Mouse (Mus musculus) embryonic facial prominence, embryonic 10.5 days (tissue): ENCODE results near the gene Henmt1. TPM values are rescaled to one million over a fixed set of nuclear protein-coding genes. Genes with fewer than 3 reads are reported as not detected.

ENCODE experiments used
- DNase-seq: peaks from one replicate; pipeline ENCODE4 v3.0.0-alpha.2; 2017; ENCODE audit warnings: low spot score
- H3K27ac ChIP-seq: fragments of 300-500 bp; sonication (generic); replicated peaks from 2 replicates; pipeline ENCODE4 v1.5.1; 2016; ENCODE audit warnings: mild to moderate bottlenecking
- H3K27me3 ChIP-seq: fragments of 300-500 bp; sonication (generic); replicated peaks from 2 replicates; pipeline ENCODE4 v1.6.1; 2016; ENCODE audit warnings: low read depth, mild to moderate bottlenecking; ENCODE audit not compliant: poor library complexity, severe bottlenecking
- H3K36me3 ChIP-seq: fragments of 300-500 bp; sonication (generic); replicated peaks from 2 replicates; pipeline ENCODE4 v1.6.1; 2016; ENCODE audit warnings: mild to moderate bottlenecking, moderate library complexity
- H3K4me1 ChIP-seq: fragments of 300-500 bp; sonication (generic); 2 replicates; pipeline ENCODE4 v1.6.1; 2016
- H3K4me3 ChIP-seq: fragments of 300-500 bp; sonication (generic); 2 replicates; pipeline ENCODE4 v1.5.1; 2016; ENCODE audit warnings: mild to moderate bottlenecking, moderate library complexity
- H3K9me3 ChIP-seq: fragments of 300-500 bp; sonication (generic); 2 replicates; pipeline ENCODE4 v1.6.1; 2016; ENCODE audit warnings: mild to moderate bottlenecking
- WGBS: fragments of 180-500 bp; shearing (Covaris S2); methylation state at CpG from one replicate; pipeline ENCODE4 v1.1.7; 2016; 5-methylcytosine and 5-hydroxymethylcytosine counted together
- polyA plus RNA-seq: library from polyadenylated mRNA; unstranded; fragments of >200 nt; fragmentation: Nextera tagmentation; extraction: Ambion mirVana; gene quantifications from 2 replicates; pipeline ENCODE4 v1.2.1, GENCODE M21; 2016

Henmt1 gene
- polyA plus RNA-seq, 1 experiment from 2014 or later: 0.45 TPM

DNA sequence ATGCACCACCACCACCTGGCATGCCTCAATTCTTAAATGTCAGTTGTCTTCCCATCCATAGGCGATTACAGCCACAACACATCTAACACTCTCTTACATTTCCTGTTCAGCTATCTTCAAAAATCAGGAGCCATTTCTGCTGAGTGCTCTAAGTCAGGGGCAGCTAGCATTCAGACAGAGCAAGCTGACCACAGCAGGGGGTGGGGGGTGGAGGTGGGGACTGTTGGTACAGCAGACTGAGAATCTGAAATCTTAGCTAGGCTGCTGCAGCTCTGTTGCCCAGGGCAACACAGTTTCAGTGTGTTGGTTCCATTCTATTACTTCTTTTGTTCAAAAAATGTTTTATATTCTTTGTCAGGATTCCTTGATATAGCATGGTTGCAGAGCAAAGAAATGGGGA lies 46.9 kb downstream of the Henmt1 start:
- no peak overlapping the region for H3K4me3 ChIP-seq
- H3K27ac ChIP-seq: no peak overlapping the region
- no peak for DNase-seq
- H3K9me3 ChIP-seq: no peaks in the 10 kb centered on the region
- no peaks in the 10 kb centered on the region for H3K4me1 ChIP-seq
- peaks cover 15% of the 10 kb centered on the region for H3K36me3 ChIP-seq
- 80% methylated on average over 1 of the region's 1 CpGs for WGBS
- no peaks in the 10 kb centered on the region for H3K27me3 ChIP-seq

DNA sequence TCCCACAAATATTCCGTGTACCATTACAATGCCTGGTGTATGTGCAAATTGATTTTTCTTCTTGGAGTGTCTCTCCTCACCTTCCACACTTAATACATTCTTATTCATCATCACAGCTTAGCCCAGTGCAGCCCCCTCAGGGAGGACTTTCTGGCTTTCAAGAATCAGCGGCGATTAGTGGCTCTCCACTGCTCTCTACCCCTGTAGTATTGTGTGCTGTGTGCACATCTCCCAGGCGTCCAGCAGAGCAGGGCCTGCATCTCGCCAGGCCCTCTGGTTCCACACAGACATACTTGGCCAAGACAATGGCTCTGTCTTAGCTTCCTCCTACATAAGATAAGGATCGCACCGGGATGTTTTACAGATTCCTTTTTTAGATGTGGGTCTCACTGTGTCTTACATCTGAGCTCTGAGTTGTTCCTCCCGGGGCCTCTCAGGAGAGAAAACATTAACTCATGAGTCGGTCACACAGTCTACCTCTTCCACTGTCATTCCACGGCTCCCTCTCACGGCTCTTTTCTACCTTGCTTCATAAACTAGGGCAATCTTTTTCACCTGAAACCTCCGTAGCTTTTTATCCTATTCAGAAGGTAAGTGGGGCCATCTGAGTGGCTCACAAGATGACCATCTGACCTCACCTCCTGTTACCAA lies 47.5 kb downstream of the Henmt1 start:
- Histone ChIP-seq H3K9me3 (no peaks in the 10 kb centered on the region), H3K4me1 (no peaks in the 10 kb centered on the region), H3K27ac (no peak overlapping the region), H3K4me3 (no peak overlapping the region), H3K36me3 (peaks cover 20% of the 10 kb centered on the region), H3K27me3 (no peaks in the 10 kb centered on the region)
- 86% methylated on average over 12 of the region's 12 CpGs for WGBS
- DNase-seq: no peak

DNA sequence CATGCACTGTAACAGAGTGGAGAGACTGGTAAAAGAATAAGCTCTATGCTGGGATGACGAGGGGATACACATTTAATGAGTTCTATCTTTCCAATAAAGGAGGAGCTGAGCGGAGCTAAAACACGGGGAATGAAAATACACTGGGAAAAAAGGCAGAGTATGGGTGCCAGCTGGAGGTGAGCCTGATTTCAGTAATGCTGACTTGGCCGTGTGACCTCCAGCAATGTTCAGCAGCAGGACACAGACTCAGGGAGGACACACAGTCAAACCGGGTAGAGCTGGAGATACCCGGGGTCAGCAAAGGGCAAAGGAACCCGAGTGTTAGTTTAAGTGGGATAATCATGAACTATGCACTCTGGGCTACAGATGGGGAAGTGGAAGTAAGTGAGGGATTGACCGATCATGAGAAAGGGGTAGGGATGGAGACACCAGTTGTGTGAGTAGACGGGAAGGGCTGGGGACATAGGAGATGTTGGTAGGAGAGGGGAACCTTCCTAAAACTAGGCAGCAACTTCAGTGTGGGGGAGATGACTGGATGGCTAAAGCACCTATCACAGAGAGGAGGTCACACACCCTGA lies 50.4 kb downstream of the Henmt1 start:
- H3K9me3 ChIP-seq: no peaks in the 10 kb centered on the region
- no peak for DNase-seq
- H3K27me3 ChIP-seq: no peaks in the 10 kb centered on the region
- H3K36me3 ChIP-seq: peaks cover 23% of the 10 kb centered on the region
- 83% methylated on average over 9 of the region's 9 CpGs for WGBS
- H3K4me3 ChIP-seq: no peak overlapping the region
- H3K4me1 ChIP-seq: no peaks in the 10 kb centered on the region
- H3K27ac ChIP-seq: no peak overlapping the region

DNA sequence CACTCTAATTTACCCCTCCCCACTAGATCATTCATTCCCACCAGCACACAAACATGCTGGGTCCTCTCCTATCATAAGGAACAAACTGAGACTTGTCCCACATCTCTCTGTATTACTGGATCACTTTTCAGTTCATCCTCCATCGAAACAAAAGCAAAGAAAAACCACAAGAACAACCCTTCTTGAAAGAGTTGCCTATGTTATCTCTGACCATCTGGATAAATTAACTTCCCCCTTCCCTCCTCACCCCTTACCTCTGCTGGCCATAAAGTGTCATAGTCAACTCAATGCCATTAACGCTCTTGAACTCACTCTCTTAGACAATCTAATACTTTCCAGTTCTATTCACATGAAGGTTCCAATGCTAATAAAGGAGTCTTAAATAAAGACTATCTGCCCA lies 54.8 kb downstream of the Henmt1 start:
- Histone ChIP-seq H3K4me3 (no peak overlapping the region), H3K27me3 (no peaks in the 10 kb centered on the region), H3K9me3 (no peaks in the 10 kb centered on the region), H3K27ac (no peak overlapping the region), H3K4me1 (no peaks in the 10 kb centered on the region), H3K36me3 (peaks cover 18% of the 10 kb centered on the region)
- WGBS: 93% methylated on average over 2 of the region's 2 CpGs
- no peak for DNase-seq

DNA sequence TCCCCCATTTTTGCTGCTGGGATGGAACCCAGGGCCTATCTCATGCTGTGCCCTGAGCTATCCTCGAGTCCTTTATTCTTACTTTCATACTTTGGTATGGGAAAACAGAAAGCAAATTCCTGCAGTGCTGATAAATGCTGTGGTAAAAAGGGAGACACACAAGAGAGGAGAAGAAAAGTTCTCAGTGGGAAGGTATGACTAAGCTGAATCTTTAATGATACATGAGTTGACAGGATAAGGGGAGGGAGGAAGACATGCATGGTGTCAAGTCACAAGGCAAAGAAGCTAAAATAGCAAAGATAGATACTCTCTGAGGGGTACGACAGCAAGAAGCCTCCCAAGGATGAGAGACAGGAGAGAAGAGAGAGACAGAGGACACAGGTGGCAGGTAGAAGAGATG lies 55.7 kb downstream of the Henmt1 start:
- Histone ChIP-seq H3K9me3 (no peaks in the 10 kb centered on the region), H3K4me3 (no peak overlapping the region), H3K36me3 (peaks cover 21% of the 10 kb centered on the region), H3K27ac (no peak overlapping the region), H3K27me3 (no peaks in the 10 kb centered on the region), H3K4me1 (no peaks in the 10 kb centered on the region)
- 80% methylated on average over 2 of the region's 2 CpGs for WGBS
- DNase-seq: no peak

DNA sequence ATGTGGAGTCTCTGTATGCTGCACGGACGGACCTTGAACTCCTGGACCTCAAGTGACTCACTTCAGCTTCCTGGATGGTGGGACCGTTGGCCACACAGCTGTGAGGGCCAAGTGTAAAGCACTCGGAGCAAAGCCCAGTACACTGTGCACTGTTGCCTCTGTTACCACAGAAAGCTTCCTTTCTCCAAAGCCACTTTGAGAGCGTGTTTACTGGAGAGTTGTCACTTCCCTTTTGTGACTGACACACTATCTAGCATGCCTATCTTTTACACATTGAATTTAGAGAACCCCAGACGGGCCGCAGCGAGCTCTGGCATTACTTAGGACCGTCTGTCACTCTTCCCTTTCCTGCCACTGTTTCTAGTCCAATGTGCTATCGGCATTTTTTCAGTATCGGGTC lies 57.6 kb downstream of the Henmt1 start:
- no peaks in the 10 kb centered on the region for H3K27me3 ChIP-seq
- 81% methylated on average over 11 of the region's 11 CpGs for WGBS
- H3K4me1 ChIP-seq: no peaks in the 10 kb centered on the region
- peaks cover 19% of the 10 kb centered on the region for H3K36me3 ChIP-seq
- no peaks in the 10 kb centered on the region for H3K9me3 ChIP-seq
- no peak overlapping the region for H3K4me3 ChIP-seq
- H3K27ac ChIP-seq: no peak overlapping the region
- no peak for DNase-seq

DNA sequence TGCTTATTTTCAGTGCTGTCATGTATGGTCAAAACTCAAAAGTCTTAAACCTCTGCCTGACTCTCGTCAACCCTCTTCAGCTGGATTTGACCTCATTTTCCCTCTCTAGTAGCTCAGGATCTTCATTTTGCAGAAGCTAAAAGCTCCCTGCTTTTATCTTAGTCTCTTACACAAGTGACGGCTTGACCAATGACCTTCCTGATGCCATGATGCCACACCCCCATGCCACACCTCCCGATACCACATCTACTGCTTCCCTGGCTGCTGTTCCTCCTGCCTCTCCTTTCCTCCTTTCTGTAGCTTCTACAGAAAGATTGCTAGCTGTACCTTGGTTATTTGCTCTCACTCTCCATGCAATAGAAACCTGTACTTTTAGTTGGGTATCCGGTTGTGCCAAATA lies 58.1 kb downstream of the Henmt1 start:
- WGBS: 74% methylated on average over 4 of the region's 4 CpGs
- Histone ChIP-seq H3K27ac (no peak overlapping the region), H3K27me3 (no peaks in the 10 kb centered on the region)

DNA sequence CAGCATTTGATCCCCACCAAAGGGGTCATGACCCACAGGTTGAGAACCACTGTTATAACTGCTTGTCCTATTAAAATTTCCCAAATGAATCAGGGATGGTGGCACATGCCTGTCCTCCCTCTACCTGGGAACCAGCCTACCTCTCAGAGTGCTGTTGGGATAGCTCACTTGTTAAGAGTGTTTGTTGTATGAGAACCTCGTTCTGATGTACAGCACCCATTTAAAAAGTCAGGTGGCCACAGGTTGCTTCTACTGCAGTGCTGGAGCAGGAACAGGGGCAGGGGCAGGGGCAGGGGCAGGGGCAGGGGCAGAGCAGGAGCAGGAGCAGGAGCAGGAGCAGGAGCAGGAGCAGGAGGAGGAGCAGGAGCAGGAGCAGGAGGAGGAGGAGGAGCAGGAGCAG lies 59.5 kb downstream of the Henmt1 start:
- no peak for DNase-seq
- 84% methylated on average over 1 of the region's 1 CpGs for WGBS
- no peak overlapping the region for H3K27ac ChIP-seq
- no peaks in the 10 kb centered on the region for H3K9me3 ChIP-seq
- no peak overlapping the region for H3K4me3 ChIP-seq
- H3K36me3 ChIP-seq: peaks cover 18% of the 10 kb centered on the region
- no peaks in the 10 kb centered on the region for H3K27me3 ChIP-seq
- H3K4me1 ChIP-seq: no peaks in the 10 kb centered on the region

More for the DNA sequence above, 58.1 kb downstream of the Henmt1 start:
- no peaks in the 10 kb centered on the region for H3K4me1 ChIP-seq
- H3K4me3 ChIP-seq: no peak overlapping the region
- H3K36me3 ChIP-seq: peaks cover 18% of the 10 kb centered on the region
- no peak for DNase-seq
- no peaks in the 10 kb centered on the region for H3K9me3 ChIP-seq

DNA sequence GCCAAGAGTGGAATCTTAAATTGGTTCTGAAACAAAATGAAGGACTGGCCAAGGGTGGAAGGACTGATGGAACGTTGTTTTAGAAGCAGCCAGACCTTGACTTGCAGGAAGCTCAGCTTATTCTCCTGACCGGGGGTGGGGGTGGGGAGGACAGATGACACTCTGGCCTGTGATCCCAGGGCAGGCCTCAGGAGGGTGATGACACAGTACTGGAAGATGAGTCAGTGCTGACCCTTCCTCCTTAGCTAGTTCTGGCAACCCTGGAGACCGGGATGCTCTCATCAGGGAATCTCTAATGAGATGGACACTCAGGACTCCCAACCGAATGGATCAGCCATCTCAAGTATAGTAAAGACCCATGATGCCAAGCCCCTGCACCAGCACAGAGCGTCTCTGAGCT lies 66.1 kb downstream of the Henmt1 start:
- WGBS: 80% methylated on average over 5 of the region's 5 CpGs
- Histone ChIP-seq H3K4me1 (peaks cover 2% of the 10 kb centered on the region; the same call in 1 of the 2 replicates), H3K27me3 (no peaks in the 10 kb centered on the region), H3K27ac (no peak overlapping the region), H3K9me3 (no peaks in the 10 kb centered on the region; the same call in 1 of the 2 replicates), H3K36me3 (peaks cover 10% of the 10 kb centered on the region), H3K4me3 (no peak overlapping the region)
- DNase-seq: no peak

DNA sequence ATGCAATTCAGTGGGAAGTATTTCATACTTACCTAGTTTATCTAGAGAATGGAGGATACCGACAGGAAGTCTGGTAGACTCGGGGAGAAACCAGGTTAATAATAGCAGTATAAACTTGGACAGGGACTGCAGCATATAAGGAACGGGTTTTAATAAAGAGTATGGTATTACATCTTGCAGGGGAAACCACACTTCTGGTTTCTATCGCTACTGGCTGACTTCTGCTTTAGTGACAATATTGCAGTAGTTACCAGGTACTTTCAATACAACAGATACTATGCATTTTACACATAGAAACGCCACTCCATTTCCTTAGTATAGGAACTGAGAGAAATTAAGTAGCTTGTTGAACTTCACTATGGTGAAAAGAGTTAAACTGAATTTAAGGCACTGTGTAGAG lies 68.5 kb downstream of the Henmt1 start:
- Histone ChIP-seq H3K27me3 (no peaks in the 10 kb centered on the region), H3K36me3 (no peaks in the 10 kb centered on the region), H3K4me1 (peaks cover 2% of the 10 kb centered on the region; the same call in 1 of the 2 replicates), H3K27ac (no peak overlapping the region), H3K4me3 (no peak overlapping the region), H3K9me3 (no peaks in the 10 kb centered on the region; the same call in 1 of the 2 replicates)
- DNase-seq: no peak
- WGBS: 89% methylated on average over 5 of the region's 5 CpGs

Other genes starting within 250 kb of the Henmt1 start
- 76.0 and 80.2 TPM in 2 replicates for gene Gpsm2, start 217.6 kb upstream of the Henmt1 start, polyA plus RNA-seq
- gene Aknad1, start 200.2 kb upstream of the Henmt1 start, polyA plus RNA-seq: 0.06 TPM in 1 of 2 replicates, not detected in the other
- gene Stxbp3, start 99.3 kb upstream of the Henmt1 start, polyA plus RNA-seq: 22.4 and 23.1 TPM in 2 replicates
- gene Fndc7, start 49.9 kb upstream of the Henmt1 start, polyA plus RNA-seq: 0.34 TPM in 1 of 2 replicates, not detected in the other
- 77.1 and 80.7 TPM in 2 replicates for gene Prpf38b, start 28.1 kb upstream of the Henmt1 start, polyA plus RNA-seq
- gene Gm9857, start 572 bp downstream of the Henmt1 start, polyA plus RNA-seq: not detected in 2 replicates
- gene Fam102b, start 87.7 kb downstream of the Henmt1 start, polyA plus RNA-seq: 4.6 and 5.7 TPM in 2 replicates
- gene Slc25a54, start 140.6 kb downstream of the Henmt1 start, polyA plus RNA-seq: not detected in 2 replicates
- gene Slc25a24, start 183.3 kb downstream of the Henmt1 start, polyA plus RNA-seq: 31.3 and 35.6 TPM in 2 replicates